Mouse (Mus musculus): ENCODE measurements around the gene Meis2. TPM values are rescaled to one million over a fixed set of nuclear protein-coding genes. Genes with fewer than 3 reads are reported as not detected.

Meis2 gene
- total RNA-seq (2022): 1 to 10 TPM in 2 of 4 experiments, under 1 TPM in 2; 0.56 to 1.9 (median 1.00) TPM

- peak in 1 of 2 experiments; percentile 61 for DNase-seq (ENCODE audit: low spot score in 2 of 2)
These were observed at the start of gene Meis2 for GRCm38 (mm10) chr2:116065570-116066005. TSS of gene Meis2 (minus strand) at chr2:116065839.

DNA sequence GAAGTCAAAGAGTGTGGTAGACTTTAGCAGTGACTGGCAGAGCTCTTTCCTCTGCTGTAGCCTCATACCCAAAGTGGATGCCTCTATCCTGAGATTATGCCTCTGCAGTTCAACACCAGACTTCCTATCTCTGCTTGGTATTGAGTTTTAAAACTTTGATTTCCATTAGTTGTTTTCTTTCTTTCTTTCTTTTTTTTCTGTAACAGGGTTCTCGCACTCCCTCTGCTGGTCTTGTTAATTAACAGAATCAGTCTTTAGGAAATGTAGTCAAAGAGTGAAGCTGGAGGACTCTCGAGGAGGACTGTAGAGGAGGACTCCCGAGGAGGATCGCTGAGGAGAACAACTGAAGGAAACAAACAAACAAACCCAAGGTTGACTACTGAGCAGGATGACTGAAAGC, 40.6 kb upstream of the Meis2 start:
- DNase-seq (ENCODE audit: low spot score in 2 of 2): no peak

- no peak for DNase-seq (ENCODE audit: low spot score in 2 of 2)
These were observed 39.5 kb upstream of the Meis2 start for GRCm38 (mm10) chr2:116105179-116105578.

GRCm38 (mm10) chr2:116103411-116103996, 37.9 kb upstream of the Meis2 start:
- no peak for DNase-seq (ENCODE audit: low spot score in 2 of 2)

DNA sequence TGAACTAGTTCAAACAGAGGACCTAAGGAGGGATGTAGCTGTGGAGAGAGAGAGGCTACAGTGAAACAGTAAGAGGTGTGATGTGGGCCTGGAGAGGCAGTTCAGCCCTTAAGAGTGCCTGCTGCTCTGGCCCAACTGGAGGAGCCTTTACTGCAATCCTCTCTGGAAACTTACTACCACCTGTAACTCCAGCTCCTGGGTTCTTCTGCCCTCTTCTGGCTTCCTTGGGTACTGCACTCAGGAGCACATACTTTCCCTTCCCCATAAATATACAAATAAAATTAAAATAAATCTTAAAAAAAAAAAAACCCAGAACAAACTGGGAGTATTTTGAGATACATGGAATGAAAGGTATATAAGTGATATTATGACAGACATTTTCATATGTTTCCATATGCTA, 35.6 kb upstream of the Meis2 start:
- no peak for DNase-seq (ENCODE audit: low spot score in 2 of 2)

- DNase-seq (ENCODE audit: low spot score in 2 of 2): no peak
These were observed 15.3 kb upstream of the Meis2 start for GRCm38 (mm10) chr2:116080961-116081360.

GRCm38 (mm10) chr2:116078841-116079240, 13.2 kb upstream of the Meis2 start:
- no peak for DNase-seq (ENCODE audit: low spot score in 2 of 2)

- no peak for DNase-seq (ENCODE audit: low spot score in 2 of 2)
These were observed 12.1 kb upstream of the Meis2 start for GRCm38 (mm10) chr2:116077716-116078115.

DNA sequence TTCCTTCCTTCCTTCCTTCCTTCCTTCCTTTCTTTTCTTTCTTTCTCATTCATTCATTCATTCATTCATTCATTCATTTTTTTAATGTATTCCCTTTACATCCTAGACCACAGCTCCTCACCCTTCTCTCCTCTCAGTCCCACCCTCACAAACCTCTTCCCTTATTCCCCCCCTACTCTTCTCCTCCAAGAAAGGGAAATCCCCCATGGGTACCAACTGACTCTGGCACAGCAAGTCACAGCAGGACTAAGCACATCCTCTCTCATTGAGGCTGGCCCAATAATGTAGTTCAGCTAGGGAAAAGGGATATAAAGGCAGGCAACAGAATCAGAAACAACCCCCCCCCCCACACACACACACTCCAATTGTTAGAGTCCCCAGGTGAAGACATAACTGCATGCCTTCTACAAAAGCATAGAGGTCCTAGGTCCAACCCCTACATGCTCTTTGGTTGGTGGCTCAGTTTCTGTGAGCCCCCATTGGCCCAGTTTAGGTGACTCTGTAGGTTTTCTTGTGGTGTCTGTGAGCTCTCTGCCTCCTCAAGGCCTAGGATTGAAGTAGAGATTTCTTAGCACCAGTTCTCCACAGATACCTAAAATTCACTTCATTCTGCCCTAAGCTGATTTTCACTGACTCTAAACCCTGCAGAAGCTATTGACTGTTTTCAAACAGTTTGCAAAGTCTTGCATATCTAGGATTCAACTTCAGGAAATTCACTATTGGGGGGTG, 11.3 kb upstream of the Meis2 start:
- DNase-seq (ENCODE audit: low spot score in 2 of 2): no peak

DNA sequence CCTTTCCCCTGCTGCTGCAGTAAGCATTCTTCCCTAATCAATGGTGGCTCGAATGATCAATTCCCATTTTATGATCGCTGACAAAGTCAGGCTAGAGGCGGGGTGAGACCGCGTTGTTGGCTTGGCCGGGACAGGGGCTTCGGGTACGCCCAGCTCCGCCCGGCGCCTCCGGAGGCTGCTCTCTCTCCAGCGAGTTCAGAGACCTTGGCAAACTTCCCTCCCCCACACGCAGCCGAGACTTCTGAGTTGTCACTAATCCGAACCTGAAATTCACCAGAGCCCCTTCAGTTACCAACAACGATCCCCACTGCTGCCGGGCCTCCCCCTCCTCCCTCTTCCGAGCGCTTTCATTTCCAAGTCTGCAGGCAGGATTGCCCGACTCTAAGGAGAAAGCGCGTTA, 10.3 kb upstream of the Meis2 start:
- DNase-seq (ENCODE audit: low spot score in 2 of 2): no peak

GRCm38 (mm10) chr2:116075477-116075876, 9.8 kb upstream of the Meis2 start:
- no peak for DNase-seq (ENCODE audit: low spot score in 2 of 2)

GRCm38 (mm10) chr2:116074726-116075440, 9.2 kb upstream of the Meis2 start:
- no peak for DNase-seq (ENCODE audit: low spot score in 2 of 2)

DNA sequence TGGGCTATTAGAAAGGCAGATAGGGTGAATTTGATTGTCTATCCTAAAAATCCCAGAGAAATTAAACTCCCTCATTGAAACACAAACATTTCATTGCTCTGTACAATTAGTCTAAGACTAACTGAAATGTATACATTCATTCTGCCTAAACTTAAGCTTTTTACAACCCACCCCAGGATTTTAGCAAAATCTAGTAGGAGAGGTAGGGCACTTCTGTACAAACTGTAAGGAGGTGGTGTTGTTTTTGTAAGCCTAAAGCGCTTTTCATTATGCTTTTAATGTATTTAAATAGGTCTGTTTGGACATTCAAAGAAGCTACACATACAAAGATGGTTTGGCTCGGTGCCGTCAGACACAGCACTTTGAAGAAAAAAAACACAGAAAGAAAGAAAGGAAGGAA, 8.4 kb upstream of the Meis2 start:
- no peak for DNase-seq (ENCODE audit: low spot score in 2 of 2)

DNA sequence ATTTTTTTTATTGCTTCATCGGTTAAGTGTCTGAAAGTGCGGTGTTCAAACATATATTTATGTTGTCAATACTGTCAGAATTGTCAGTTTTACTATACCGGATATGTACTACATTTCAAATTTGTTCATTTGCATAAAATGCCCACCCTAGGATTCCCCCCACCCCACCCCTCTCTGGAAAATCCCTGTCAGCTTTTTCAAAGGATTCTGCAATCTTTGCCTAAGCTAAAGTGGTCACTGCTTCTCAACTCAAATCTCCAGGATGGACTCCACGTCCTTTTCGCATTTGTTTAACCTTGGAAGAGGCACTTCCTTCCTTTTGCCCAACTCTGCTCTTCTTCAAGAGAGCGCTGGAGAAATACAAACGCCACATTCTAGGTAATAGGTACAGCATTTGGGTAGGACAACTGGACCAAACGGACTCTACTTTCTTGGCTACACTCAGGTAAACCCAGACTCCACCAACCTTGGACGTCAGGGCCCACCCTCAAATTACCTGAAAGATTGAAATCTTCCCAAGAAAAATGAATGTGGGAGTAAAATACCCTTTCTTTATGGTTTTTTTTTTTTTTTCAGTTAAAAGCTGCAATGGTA, 7.8 kb upstream of the Meis2 start:
- DNase-seq (ENCODE audit: low spot score in 2 of 2): no peak

GRCm38 (mm10) chr2:116072706-116073105, 7.1 kb upstream of the Meis2 start:
- no peak for DNase-seq (ENCODE audit: low spot score in 2 of 2)

DNA sequence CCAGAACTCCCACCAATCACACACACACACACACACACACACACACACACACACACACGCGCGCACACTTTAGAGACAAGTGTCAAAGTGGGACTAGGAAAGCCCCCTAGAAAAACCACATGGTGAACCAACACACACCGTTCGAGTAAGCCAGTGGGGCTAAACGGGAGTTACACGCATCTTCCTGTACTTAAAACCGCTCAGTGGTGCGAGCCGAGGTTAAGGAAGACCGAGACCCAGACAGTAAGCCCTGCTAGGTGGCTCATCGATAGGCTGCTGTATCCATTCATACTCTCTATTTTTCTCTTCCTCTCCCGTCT, 6.6 kb upstream of the Meis2 start:
- DNase-seq (ENCODE audit: low spot score in 2 of 2): no peak

DNA sequence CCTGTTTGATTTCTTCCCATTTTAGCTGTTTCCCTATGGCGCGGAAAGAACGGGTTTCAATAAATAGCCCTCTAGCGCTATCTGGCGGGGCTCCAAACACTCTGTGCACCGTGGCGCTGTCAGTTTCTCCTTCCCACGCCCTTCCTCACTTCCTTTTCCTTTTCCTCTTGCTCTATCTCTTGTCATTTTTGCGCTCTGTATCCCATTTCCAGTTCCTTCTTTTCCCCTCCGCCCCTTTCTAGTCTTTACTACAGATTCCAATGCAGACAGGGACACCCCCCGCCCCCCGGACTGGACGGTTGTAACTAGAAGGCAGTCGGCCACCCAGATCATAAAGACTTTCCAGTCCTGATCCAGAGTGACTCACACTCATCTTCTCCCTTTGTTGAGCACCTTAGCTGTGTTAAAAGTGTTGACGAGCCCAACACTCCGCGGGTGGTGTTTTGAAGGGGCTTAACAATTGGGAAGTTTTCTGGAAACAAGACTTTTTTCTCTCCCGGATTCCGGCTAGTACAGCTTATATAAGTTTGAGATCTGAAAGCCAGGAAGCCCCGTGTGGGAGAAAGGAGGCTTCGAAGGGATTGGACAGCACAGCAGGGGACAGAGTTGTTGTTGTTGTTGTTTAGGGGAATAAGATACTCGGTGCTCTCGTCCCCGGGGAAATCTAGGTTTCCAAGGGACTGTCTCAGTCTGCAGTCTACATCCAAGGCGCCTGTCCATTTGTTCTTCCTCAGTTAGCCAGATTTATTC, 6.1 kb upstream of the Meis2 start:
- no peak for DNase-seq (ENCODE audit: low spot score in 2 of 2)

DNA sequence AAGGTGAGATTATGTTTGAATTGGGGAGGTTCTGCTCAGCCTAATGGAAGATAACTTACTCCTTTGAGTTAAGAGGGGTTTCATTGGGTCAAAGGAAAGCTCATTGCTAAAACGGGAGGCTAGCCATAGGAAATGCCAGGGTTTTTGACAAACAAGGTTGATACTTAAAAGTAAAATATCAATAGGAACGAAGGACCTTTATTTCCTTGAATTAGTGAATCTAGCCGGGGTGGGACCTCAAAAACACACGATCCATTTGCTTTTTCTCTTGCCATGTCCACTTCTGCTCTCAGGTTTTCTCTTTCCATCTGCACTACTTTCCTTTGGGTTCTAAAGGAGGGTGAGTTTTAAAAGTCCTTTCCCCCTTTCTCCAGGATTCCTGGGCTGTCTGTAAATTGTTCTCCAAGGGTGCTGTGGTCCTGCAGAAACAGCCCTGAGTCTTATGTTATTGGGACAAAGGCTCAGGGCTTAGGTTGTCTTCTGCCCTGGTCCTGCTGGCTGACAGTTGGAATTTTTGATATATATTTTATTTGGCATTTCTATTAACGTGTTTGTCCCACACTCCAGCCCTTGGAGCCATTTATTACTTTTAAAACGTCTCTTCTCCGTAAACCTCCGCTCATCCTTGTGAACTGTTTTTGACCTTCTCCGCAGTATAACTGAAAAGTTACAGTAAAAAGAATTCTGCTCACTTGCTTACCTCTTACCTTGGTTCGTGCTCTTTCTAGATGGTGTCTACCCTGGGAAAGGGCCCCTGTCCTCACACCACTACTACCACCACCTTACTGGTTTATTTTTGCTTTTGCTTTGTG, 5.2 kb upstream of the Meis2 start:
- DNase-seq (ENCODE audit: low spot score in 2 of 2): no peak

DNA sequence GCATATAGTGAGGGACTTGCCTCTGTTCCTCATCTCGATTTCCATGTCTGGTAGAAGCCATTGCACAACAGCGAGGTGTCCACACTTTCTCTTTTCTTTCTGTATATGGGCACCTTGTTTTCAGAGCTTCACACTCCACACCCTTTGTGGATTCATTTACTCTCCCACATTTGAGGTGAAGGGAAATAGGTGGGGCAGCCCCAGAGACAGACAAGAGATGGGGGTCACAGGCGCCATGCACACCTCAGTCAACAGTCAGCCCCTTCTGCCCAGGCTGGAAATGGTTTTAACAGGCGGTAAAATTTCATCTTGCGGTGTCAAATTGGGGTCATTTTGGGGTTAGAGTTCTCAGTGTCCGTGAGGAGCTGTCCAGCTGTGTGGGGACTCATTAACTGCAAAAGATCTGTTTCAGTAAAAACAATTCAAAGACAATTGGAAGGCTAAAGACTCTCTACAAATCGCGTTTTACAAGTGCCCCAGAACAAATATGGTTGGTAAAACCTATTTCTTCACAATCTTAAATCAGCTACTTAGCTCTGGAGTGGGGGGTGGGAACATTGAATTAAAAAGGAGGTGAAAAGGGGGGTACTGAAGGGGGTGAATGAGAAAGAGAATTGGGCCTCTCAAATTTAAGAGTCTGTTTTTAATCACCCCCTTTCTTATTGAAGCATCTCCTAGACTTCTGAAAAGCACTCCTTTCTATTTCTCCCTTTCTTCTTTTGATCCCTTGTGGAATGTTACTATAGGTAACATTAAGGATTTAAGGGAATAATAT, 4.0 kb upstream of the Meis2 start:
- no peak for DNase-seq (ENCODE audit: low spot score in 2 of 2)

GRCm38 (mm10) chr2:116068901-116069300, 3.3 kb upstream of the Meis2 start:
- DNase-seq (ENCODE audit: low spot score in 2 of 2): no peak

All from gastrocnemius, adult 8-10 months (tissue).